Mouse (Mus musculus): ENCODE measurements at regions not wholly inside any gene's neighbourhood (a gene's known extent, or its start where the extent isn't known, plus 50 kb on each side); places are given as distances from the start of the nearest gene placed in this dataset.

DNA sequence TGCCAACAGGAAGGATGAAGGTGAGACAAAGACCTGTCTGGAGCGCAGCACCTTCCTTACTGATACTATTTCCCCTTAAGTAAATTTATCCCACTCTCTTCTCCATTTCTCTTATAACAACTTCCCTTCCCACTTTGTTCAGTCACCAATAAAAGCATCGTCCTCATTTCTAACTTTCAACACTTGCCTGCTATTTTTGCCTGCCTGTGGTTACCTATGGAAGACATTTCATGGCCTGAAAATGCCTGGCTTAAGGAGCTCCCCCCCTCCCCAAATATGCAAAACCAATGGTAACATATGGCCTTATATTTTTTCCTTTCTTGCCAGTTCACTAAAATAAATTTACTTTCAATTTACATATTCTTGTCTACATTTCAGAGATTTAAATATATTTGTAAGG is 271.0 kb upstream of the Cxxc4 start:
- no peak overlapping the region for H3K27ac ChIP-seq
- no peak overlapping the region for H3K4me2 ChIP-seq
- no peaks in the 10 kb centered on the region for H3K9me3 ChIP-seq
- H3K4me3 ChIP-seq: no peak overlapping the region
- 59% methylated on average over 2 of the region's 2 CpGs for WGBS
- no peaks in the 10 kb centered on the region for H3K27me3 ChIP-seq
- no peak for ATAC-seq (ENCODE audit: borderline replicate concordance, extremely low read depth, low FRiP score, low TSS enrichment)
- no peaks in the 10 kb centered on the region for H3K36me3 ChIP-seq
- H3K9ac ChIP-seq: no peak overlapping the region
- H3K4me1 ChIP-seq: no peaks in the 10 kb centered on the region

DNA sequence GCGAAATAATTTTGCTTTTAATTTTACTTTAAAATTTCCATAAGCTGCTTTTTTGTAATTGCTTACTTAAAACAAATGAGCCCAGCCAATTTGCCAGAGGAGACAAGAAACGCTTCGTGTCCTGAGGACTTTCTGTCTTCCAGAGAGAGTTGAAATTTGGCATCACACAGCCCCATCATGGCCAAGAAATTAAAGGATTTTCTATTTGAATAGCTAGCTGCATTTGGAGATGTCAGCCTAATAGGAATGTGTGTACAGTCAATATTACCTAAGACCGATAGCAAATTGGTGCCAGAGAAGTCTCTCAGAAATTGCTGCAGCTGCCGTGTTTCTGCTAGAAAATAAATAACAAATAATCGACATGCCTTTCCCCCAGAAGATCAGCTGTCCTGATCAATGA is 268.1 kb upstream of the Cxxc4 start:
- Histone ChIP-seq H3K4me3 (no peak overlapping the region), H3K36me3 (no peaks in the 10 kb centered on the region), H3K4me1 (no peaks in the 10 kb centered on the region), H3K27ac (no peak overlapping the region), H3K4me2 (no peak overlapping the region), H3K9me3 (no peaks in the 10 kb centered on the region), H3K27me3 (no peaks in the 10 kb centered on the region), H3K9ac (no peak overlapping the region)
- ATAC-seq (ENCODE audit: borderline replicate concordance, extremely low read depth, low FRiP score, low TSS enrichment): no peak
- WGBS: 70% methylated on average over 6 of the region's 6 CpGs

DNA sequence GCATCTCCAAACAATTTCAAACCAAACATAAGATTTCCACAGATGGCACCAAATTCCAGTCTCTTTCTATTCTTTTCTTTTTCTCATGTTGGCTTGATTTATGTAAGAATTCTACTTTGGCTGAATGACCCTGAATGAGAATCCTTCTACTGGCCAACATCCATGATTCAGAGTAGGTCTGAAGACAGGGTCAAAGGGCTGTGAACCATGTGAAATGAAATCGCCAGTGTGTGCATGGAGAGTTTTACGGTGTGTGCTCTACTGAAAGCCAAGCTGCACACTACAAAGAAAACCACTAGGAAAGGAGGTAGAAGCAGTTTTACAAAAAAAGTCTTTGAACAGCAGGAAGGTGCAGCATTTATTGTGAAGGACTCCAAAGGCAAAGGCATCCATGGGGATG is 263.5 kb upstream of the Cxxc4 start:
- Histone ChIP-seq H3K27me3 (no peaks in the 10 kb centered on the region), H3K9me3 (no peaks in the 10 kb centered on the region), H3K4me2 (no peak overlapping the region), H3K36me3 (no peaks in the 10 kb centered on the region), H3K27ac (no peak overlapping the region), H3K9ac (no peak overlapping the region), H3K4me1 (no peaks in the 10 kb centered on the region), H3K4me3 (no peak overlapping the region)
- no peak for ATAC-seq (ENCODE audit: borderline replicate concordance, extremely low read depth, low FRiP score, low TSS enrichment)
- 77% methylated on average over 2 of the region's 2 CpGs for WGBS

DNA sequence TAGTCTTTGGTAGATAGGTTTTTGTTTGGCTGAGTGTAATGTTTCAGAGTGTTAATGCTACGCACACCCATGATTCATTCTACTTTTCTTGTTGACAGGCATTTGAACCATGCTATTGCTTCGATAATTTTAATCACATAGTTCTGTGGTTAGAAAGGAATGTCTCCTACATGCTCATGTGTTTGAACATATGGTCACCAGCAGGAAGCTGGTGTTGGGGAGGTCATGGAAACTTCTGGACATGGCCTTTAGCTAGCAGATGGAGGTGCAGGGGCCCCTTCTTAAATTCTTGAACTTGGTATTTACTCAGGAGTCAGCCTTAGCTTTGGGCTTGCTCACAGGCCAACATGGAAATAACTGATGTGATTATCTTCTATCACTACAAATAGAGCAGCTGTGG is 248.6 kb upstream of the Cxxc4 start:
- WGBS: 84% methylated on average over 2 of the region's 2 CpGs
- Histone ChIP-seq H3K9ac (no peak overlapping the region), H3K36me3 (no peaks in the 10 kb centered on the region), H3K4me1 (no peaks in the 10 kb centered on the region), H3K27me3 (no peaks in the 10 kb centered on the region), H3K4me3 (no peak overlapping the region), H3K4me2 (no peak overlapping the region), H3K27ac (no peak overlapping the region), H3K9me3 (no peaks in the 10 kb centered on the region)
- no peak for ATAC-seq (ENCODE audit: borderline replicate concordance, extremely low read depth, low FRiP score, low TSS enrichment)

DNA sequence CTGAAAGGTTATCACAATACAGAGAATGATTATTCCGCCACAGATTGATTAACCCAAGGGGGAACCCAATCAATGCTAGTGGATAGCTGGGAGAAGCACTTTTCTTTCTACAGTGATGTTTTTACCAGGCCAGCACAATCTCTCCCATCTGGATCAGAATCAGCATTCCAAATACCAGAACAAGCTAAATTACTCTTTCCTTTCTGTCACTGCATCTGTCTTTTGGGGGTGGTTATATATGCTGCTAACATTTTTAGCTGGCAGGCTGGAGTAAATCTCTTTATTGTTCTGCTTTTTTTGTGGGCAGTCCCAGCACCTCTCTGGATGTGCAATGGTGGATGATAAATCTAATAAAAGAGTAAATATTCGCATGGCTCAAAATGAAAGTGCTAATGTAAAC is 242.3 kb upstream of the Cxxc4 start:
- H3K27ac ChIP-seq: no peak overlapping the region
- H3K9me3 ChIP-seq: no peaks in the 10 kb centered on the region
- H3K36me3 ChIP-seq: no peaks in the 10 kb centered on the region
- peaks cover 3% of the 10 kb centered on the region; the same call in 1 of the 2 replicates for H3K4me1 ChIP-seq
- H3K4me3 ChIP-seq: no peak overlapping the region
- H3K9ac ChIP-seq: no peak overlapping the region
- no peaks in the 10 kb centered on the region for H3K27me3 ChIP-seq
- WGBS: 49% methylated on average over 2 of the region's 2 CpGs
- ATAC-seq (ENCODE audit: borderline replicate concordance, extremely low read depth, low FRiP score, low TSS enrichment): no peak
- H3K4me2 ChIP-seq: no peak overlapping the region

DNA sequence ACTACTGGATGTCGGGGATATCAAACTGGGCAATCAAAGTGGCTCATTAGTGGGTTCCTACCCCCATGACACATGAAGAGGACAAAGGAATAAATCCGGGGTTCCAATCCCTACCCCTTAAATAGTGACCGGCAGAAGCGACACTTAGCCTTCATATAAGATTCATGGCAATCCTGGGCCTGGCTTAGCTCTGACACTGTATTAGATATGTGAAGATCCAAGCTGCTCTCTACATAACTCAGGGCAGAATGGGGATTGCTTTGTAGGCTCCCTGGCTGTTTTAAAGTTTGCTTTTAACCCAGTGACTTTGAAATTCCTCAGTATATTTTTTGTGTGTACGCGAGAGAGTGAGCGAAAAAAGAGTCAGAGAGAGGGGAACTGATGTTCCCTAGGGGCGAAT is 236.3 kb upstream of the Cxxc4 start:
- H3K27ac ChIP-seq: no peak overlapping the region
- H3K4me2 ChIP-seq: no peak overlapping the region
- H3K4me3 ChIP-seq: no peak overlapping the region
- no peaks in the 10 kb centered on the region for H3K9me3 ChIP-seq
- H3K9ac ChIP-seq: no peak overlapping the region
- H3K27me3 ChIP-seq: no peaks in the 10 kb centered on the region
- WGBS: 85% methylated on average over 8 of the region's 8 CpGs
- no peaks in the 10 kb centered on the region for H3K4me1 ChIP-seq
- ATAC-seq (ENCODE audit: borderline replicate concordance, extremely low read depth, low FRiP score, low TSS enrichment): no peak
- no peaks in the 10 kb centered on the region for H3K36me3 ChIP-seq

DNA sequence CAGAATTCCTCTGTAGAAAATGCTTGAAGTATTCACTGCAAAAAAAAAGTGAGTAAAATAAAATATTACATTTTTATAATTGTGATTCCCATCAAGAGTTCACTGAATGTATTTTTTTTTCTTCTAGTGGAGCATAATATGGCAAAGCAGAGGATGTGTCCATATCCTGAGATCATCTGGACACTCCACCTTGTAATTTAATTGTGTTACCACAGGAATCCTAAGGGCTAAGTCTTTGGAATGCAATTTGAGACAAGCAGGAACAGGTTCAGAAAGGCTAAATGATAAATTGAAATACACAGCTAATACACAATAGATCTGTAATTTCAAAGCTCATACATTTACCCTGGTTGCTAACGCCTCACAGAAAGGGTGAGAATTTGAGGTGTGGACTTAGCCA is 235.7 kb upstream of the Cxxc4 start:
- H3K4me2 ChIP-seq: no peak overlapping the region
- WGBS: 89% methylated on average over 1 of the region's 1 CpGs
- no peaks in the 10 kb centered on the region for H3K9me3 ChIP-seq
- no peaks in the 10 kb centered on the region for H3K4me1 ChIP-seq
- no peak overlapping the region for H3K27ac ChIP-seq
- ATAC-seq (ENCODE audit: borderline replicate concordance, extremely low read depth, low FRiP score, low TSS enrichment): no peak
- H3K36me3 ChIP-seq: no peaks in the 10 kb centered on the region
- H3K9ac ChIP-seq: no peak overlapping the region
- no peaks in the 10 kb centered on the region for H3K27me3 ChIP-seq
- H3K4me3 ChIP-seq: no peak overlapping the region

DNA sequence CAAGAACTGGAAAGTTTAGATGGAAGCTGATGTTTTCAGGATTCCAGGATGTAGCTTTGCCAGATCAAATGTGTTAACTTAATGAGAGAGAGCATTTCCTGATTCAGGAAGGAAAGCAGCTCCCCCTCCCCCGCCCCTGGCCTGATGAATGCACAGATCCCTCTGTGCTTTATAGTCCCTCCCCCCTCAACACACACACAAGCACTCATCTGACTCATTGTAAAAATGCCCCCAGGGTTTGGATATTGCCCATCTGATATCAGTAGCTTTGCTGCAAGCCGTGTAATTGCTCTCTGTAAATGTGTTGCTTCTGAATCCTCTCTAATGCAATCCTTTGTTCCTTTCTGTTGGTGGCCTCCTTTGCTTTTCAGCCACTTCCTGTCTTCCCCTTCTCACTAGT is 221.5 kb upstream of the Cxxc4 start:
- ATAC-seq (ENCODE audit: borderline replicate concordance, extremely low read depth, low FRiP score, low TSS enrichment): no peak
- Histone ChIP-seq H3K4me1 (no peaks in the 10 kb centered on the region), H3K4me2 (no peak overlapping the region), H3K27ac (no peak overlapping the region), H3K9ac (no peak overlapping the region), H3K27me3 (no peaks in the 10 kb centered on the region), H3K36me3 (no peaks in the 10 kb centered on the region), H3K4me3 (no peak overlapping the region), H3K9me3 (no peaks in the 10 kb centered on the region)
- WGBS: 54% methylated on average over 2 of the region's 2 CpGs

DNA sequence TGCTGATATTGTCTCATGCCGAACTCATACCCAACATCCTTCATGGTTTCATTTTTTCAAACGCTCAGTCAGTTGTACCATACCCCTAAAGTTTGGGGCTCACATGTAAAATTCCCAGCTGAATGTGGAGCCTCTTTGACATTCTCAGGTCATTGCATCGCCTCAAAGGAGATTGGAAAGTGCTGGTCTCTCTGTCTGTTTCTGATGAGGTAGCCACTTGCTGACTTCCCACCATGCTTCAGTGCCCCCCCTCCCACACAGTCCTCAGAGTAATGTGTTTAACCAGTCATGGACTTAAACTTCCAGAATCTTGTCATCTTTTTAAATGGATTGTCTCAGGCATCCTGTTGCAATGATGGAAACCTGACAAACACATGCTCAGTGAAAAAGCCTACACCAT is 220.9 kb upstream of the Cxxc4 start:
- Histone ChIP-seq H3K27ac (no peak overlapping the region), H3K4me2 (no peak overlapping the region), H3K9ac (no peak overlapping the region), H3K9me3 (no peaks in the 10 kb centered on the region), H3K4me3 (no peak overlapping the region), H3K4me1 (no peaks in the 10 kb centered on the region), H3K27me3 (no peaks in the 10 kb centered on the region), H3K36me3 (no peaks in the 10 kb centered on the region)
- 87% methylated on average over 3 of the region's 3 CpGs for WGBS
- ATAC-seq (ENCODE audit: borderline replicate concordance, extremely low read depth, low FRiP score, low TSS enrichment): no peak

DNA sequence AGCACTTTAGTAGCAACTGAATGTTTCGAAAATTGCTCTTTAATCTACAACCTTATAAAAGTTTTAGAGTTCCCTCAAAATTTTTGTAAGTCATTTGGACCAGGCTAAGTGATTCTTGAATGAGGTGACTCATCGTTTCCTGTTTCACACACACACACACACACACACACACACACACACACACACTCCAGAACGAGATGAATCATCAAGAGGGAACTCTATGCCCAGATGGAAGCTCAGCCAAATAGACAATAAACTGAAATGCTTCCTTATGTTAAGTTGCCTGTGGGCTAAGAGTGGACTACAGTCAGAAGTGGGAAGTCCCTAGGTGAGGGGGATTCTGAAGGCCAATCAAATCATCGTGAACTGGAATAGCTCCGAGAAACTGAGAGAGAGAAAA is 202.4 kb upstream of the Cxxc4 start:
- Histone ChIP-seq H3K4me3 (no peak overlapping the region), H3K4me2 (no peak overlapping the region), H3K36me3 (no peaks in the 10 kb centered on the region), H3K9me3 (no peaks in the 10 kb centered on the region), H3K4me1 (no peaks in the 10 kb centered on the region), H3K9ac (no peak overlapping the region), H3K27me3 (no peaks in the 10 kb centered on the region), H3K27ac (no peak overlapping the region)
- ATAC-seq (ENCODE audit: borderline replicate concordance, extremely low read depth, low FRiP score, low TSS enrichment): no peak
- WGBS: 66% methylated on average over 5 of the region's 5 CpGs

DNA sequence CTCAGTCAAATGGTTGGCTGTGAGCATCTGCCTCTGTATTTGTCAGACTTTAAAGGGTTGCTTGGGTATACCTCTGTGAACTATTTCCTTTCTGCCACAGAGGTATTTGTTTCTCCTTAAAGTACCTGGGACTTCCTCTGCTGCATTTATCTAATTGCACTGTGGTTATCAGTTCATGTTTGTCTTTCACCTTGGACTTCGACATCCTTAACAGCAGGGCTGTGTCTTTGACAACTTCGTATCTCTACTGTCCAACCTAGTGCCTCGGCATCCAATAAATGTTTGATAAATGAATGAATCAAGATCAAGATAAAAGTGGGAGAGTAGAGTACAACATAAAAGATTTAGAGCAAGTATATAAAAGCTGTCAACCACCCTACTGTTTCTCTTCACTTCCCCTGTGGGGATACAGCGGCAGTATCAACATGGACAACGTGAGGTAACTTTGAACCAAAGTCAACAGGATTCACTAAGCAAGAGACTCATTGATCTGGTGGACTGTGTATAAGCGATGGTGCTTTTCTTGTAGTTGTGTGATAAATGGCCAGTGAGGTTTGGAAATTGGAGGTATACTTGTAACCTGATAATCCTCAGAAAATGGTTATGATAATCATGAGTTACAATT is 199.9 kb upstream of the Cxxc4 start:
- Histone ChIP-seq H3K27me3 (no peaks in the 10 kb centered on the region), H3K9me3 (no peaks in the 10 kb centered on the region), H3K27ac (no peak overlapping the region), H3K4me1 (no peaks in the 10 kb centered on the region), H3K36me3 (no peaks in the 10 kb centered on the region), H3K9ac (no peak overlapping the region), H3K4me2 (no peak overlapping the region), H3K4me3 (no peak overlapping the region)
- 73% methylated on average over 6 of the region's 6 CpGs for WGBS
- ATAC-seq (ENCODE audit: borderline replicate concordance, extremely low read depth, low FRiP score, low TSS enrichment): no peak

DNA sequence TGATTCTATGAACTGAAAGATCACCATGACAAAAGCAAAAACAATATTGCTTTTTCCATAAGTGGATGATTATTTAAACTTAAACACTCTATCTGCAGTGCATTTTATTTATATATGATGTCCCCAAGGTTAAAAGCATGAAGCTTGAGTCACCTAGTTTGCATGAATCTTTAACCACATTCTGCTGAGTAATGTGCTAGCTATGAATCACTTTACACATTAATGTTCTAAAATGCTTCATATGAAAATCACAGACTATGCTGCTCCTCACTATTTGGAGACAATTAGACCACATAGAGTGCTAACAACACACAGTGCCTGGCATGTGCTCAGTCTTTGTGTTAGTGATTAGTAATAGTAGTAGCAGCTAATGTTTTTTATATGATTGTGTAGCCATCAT is 185.6 kb upstream of the Cxxc4 start:
- ATAC-seq (ENCODE audit: borderline replicate concordance, extremely low read depth, low FRiP score, low TSS enrichment): no peak

DNA sequence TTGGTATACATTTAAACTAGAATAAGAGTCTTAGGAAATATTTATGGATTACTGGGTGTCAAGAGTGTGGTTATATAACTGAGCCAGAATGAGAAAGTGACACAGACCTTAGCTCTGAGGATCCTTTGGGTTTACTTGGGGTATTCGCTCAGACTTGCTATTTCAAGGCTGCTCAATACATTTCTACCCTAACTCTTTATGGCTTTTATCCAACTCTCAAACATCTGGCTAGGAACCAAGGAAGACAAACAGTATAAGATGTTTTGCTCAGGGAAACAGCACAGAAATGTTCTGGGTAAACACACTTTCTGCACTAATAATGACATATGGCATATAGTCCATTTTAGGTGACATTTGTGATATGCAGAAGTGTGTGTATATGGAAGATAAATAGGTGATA is 153.8 kb upstream of the Cxxc4 start:
- H3K9me3 ChIP-seq: no peaks in the 10 kb centered on the region
- H3K9ac ChIP-seq: no peak overlapping the region
- H3K4me2 ChIP-seq: no peak overlapping the region
- no peak overlapping the region for H3K27ac ChIP-seq
- H3K4me3 ChIP-seq: no peak overlapping the region
- no peaks in the 10 kb centered on the region for H3K4me1 ChIP-seq
- H3K36me3 ChIP-seq: no peaks in the 10 kb centered on the region
- H3K27me3 ChIP-seq: no peaks in the 10 kb centered on the region
- WGBS: 52% methylated on average over 1 of the region's 1 CpGs
- no peak for ATAC-seq (ENCODE audit: borderline replicate concordance, extremely low read depth, low FRiP score, low TSS enrichment)

More for the DNA sequence above, 185.6 kb upstream of the Cxxc4 start:
- H3K27me3 ChIP-seq: no peaks in the 10 kb centered on the region
- no peak overlapping the region for H3K9ac ChIP-seq
- no peak overlapping the region for H3K27ac ChIP-seq
- no peaks in the 10 kb centered on the region for H3K4me1 ChIP-seq
- H3K4me2 ChIP-seq: no peak overlapping the region
- H3K36me3 ChIP-seq: no peaks in the 10 kb centered on the region
- no peaks in the 10 kb centered on the region for H3K9me3 ChIP-seq
- H3K4me3 ChIP-seq: no peak overlapping the region

All from lung, embryonic 15.5 days (tissue).